Mouse (Mus musculus): ENCODE data around the gene Mylk2. TPM values are rescaled to one million over a fixed set of nuclear protein-coding genes. Genes with fewer than 3 reads are reported as not detected.

The Mylk2 gene
- polyA plus RNA-seq (2015; fragmentation: Nextera tagmentation; extraction: Ambion mirVana) = 0.08 and 0.16 TPM in 2 replicates

GRCm38 (mm10) chr2:152911031-152911430 is at the start of gene Mylk2:
Gene Mylk2 (plus strand): TSS chr2:152911352.

DNA sequence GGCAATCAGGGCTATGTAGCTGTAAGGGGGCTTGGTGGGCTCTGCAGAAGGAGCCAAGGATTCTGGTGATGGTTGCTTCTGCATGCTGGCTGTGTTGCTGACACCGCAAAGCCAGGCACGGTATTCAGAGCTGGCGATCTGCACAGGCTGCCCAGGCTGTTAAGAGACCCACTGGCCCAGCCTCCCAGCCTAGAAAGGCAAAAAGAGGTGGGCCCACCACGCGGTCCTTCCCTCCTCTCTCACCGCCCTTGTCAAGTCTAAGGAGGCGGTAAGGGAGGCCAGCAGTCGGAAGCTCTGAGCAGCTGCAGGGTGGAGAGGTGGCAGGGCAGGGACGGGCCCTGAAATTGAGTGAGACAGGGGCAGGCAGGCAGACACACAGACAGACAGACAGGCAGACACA is 21.9 kb downstream of the Mylk2 start, which contains the start of gene Foxs1:
Gene Foxs1, minus strand, starts transcription at position 161 of the 400 bp plus-strand sequence.

DNA sequence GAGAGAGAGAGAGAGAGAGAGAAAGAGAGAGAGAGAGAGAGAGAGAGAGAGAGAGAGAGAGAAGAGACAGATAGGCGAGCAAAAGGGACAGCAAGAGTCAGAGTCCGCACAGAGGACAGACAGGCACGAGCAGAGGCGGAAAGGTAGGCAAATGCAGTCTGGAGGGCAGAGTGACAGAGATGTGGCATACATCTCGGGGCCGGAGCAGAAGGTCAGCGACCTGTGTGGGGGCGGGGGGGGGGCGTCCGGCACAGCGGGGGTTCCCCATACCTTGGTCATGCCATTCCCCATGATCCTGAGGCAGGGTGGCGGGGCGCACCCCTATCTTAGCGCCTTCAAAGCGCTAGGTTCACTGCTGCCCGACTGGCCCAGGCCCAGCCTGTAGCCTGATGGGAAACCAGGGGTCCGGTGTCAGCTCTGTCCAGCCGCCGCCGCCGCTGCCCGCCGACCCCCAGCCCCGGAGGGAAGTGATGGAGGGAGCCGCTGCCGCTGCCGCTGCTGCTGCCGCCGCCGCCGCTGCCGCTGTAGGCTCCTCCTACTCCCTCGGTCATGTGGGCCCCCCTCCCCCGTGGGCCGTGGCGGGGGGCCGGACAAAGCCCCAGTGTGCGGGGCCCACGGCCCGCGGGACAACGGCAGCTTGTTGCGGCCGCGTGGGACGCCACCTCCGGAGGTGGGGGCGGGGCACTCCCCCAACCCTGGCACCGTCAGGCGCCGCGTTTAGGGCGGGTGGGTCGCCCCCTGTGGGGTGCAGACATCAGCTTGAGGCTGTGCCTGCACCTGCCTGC is 40.1 kb downstream of the Mylk2 start, which contains the start of gene Dusp15:
Gene Dusp15, minus strand, starts transcription at position 634 of the 785 bp plus-strand sequence.

DNA sequence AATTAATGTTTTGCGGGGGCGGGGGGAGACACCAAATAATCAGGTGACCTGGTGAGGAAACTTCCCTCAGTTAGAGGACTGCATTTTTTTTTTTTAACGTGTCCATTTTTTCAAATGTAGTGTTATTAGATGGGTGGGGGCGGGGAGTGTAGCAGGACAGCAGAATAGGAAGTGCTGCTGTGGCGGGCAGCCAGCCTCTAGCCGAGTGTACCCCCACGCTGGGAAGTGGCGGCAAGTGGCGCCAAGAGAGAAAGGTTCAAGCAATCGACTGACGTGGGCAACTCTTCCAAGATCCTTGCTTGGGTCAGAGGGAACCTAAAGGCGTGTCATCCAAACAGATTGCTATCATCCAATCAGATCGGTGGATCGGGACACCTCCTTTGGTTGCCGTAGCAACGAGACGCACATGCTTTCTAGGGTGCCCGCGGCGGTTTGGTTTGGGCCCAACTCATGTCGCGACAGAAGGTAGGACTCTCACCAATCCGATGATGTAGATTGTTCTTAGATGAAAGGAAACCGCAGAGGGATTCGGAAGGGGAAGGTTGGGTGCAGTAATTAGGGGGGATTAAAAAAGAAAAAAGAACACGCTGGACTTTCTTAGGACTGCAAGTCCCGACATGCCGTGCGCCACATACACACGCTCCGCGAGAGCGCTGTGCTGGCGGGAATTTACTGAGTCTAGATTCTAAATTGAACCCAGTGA is 51.1 kb downstream of the Mylk2 start, which contains the start of gene Ttll9:
Gene Ttll9, plus strand, starts transcription at position 395 of the 703 bp plus-strand sequence.

Small RNA genes lying within 50 kb of the gene (microRNA-seq; reads per million reads assigned to microRNA genes)
- 1.2 reads per million for gene Mir5622

Other genes starting within 250 kb of the Mylk2 start
- gene H13, start 241.9 kb upstream of the Mylk2 start, polyA plus RNA-seq (2015; fragmentation: Nextera tagmentation; extraction: Ambion mirVana) = 79.5 and 83.8 TPM in 2 replicates
- 33.1 and 33.7 TPM in 2 replicates for gene Mcts2, start 224.3 kb upstream of the Mylk2 start, polyA plus RNA-seq (2015; fragmentation: Nextera tagmentation; extraction: Ambion mirVana)
- 186 and 218 TPM in 2 replicates for gene Id1, start 175.1 kb upstream of the Mylk2 start, polyA plus RNA-seq (2015; fragmentation: Nextera tagmentation; extraction: Ambion mirVana)
- 10.9 and 15.6 TPM in 2 replicates for gene Cox4i2, start 157.2 kb upstream of the Mylk2 start, polyA plus RNA-seq (2015; fragmentation: Nextera tagmentation; extraction: Ambion mirVana)
- gene Bcl2l1, start 79.6 kb upstream of the Mylk2 start, polyA plus RNA-seq (2015; fragmentation: Nextera tagmentation; extraction: Ambion mirVana) = 87.3 and 90.0 TPM in 2 replicates
- gene Tpx2, start 63.4 kb upstream of the Mylk2 start, polyA plus RNA-seq (2015; fragmentation: Nextera tagmentation; extraction: Ambion mirVana) = 13.9 and 21.6 TPM in 2 replicates
- 36.9 and 38.5 TPM in 2 replicates for gene Foxs1, start 21.9 kb downstream of the Mylk2 start, polyA plus RNA-seq (2015; fragmentation: Nextera tagmentation; extraction: Ambion mirVana)
- 0.10 and 0.24 TPM in 2 replicates for gene Dusp15, start 40.3 kb downstream of the Mylk2 start, polyA plus RNA-seq (2015; fragmentation: Nextera tagmentation; extraction: Ambion mirVana)
- gene Ttll9, start 51.1 kb downstream of the Mylk2 start, polyA plus RNA-seq (2015; fragmentation: Nextera tagmentation; extraction: Ambion mirVana) = not detected in 2 replicates
- gene Pdrg1, start 104.1 kb downstream of the Mylk2 start, polyA plus RNA-seq (2015; fragmentation: Nextera tagmentation; extraction: Ambion mirVana) = 94.7 and 101 TPM in 2 replicates
- not detected in 2 replicates for gene Xkr7, start 120.5 kb downstream of the Mylk2 start, polyA plus RNA-seq (2015; fragmentation: Nextera tagmentation; extraction: Ambion mirVana)
- gene Ccm2l, start 154.6 kb downstream of the Mylk2 start, polyA plus RNA-seq (2015; fragmentation: Nextera tagmentation; extraction: Ambion mirVana) = 0.62 and 0.63 TPM in 2 replicates
- gene Hck, start 197.1 kb downstream of the Mylk2 start, polyA plus RNA-seq (2015; fragmentation: Nextera tagmentation; extraction: Ambion mirVana) = 5.2 and 8.6 TPM in 2 replicates
- gene Tm9sf4, start 250.0 kb downstream of the Mylk2 start, polyA plus RNA-seq (2015; fragmentation: Nextera tagmentation; extraction: Ambion mirVana) = 41.6 and 42.8 TPM in 2 replicates